Mouse (Mus musculus) adrenal gland, adult 8-10 months (tissue): Measurements from ENCODE around the gene Uba6. TPM values are rescaled to one million over a fixed set of nuclear protein-coding genes. Genes with fewer than 3 reads are reported as not detected.

Source experiments
- DNase-seq: peaks from one replicate; pipeline ENCODE4 v3.0.0; 2022
- total RNA-seq, 4 experiments: library from RNA; stranded (reverse); gene quantifications; 2 replicates each; pipeline ENCODE4 v1.2.4; 2022

Gene Uba6
- total RNA-seq, 4 experiments from 2014 or later, result 14.9 to 24.5 (median 19.7) TPM

DNA sequence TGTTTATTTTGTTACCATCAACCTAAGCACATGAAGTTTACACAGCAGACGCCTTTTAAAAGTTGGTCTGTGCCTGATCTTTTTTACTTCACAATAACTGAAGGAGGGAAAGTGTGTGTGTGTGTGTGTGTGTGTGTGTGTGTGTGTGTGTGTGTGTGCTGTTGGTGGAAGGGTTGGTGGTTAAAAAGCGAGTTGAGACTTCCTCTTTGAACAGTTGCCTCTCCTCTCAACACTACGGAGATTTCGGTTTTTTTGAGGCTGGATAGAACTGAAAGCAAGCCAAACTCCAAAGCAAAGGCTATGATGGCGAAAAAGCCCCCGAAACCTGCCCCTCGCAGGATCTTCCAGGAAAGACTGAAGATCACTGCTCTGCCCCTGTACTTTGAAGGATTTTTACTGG, 101.1 kb downstream of the Uba6 start, which contains the start of gene Stap1:
TSS of gene Stap1 (plus strand) at position 209 of the 400 bp plus-strand sequence.
- DNase-seq, result no peak

DNA sequence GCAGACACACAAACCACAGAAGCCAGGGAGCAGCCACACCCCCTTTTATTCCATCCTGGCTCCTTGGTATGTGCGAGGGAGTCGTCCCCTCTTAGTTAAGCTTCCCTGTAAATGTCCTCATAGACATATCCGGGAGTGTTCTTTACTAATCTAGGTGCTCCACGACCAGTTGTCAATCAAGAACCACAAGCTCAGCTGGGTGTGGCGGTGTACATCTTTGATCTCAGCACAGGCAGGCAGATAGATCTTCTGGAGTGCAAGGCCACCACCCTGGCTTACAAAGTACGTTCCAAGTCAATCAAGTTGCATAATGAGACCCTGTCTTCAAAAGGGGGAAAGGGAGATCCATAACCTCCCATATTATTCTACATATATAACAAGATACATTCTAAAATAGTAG, 103.5 kb downstream of the Uba6 start:
- DNase-seq, result no peak

DNA sequence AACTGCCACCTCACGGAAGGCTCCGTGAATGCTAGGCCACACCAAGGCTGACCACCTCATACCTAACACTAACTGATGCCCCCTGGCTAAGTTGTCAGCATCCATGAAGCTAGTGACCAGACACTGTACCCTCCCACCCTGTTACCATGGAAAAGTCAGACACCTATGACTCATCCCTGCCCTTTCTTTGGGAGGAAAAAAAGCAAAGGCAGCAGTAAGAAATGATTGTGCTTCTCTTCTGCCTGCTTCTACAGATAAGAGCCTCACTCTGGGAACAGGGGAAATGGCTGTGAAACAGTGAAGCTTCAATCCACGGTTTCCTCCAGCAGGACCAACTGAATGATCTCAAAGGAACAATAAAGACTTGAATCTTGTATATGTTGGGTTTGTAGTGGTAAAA, 104.2 kb downstream of the Uba6 start:
- DNase-seq, result peak; percentile 9

DNA sequence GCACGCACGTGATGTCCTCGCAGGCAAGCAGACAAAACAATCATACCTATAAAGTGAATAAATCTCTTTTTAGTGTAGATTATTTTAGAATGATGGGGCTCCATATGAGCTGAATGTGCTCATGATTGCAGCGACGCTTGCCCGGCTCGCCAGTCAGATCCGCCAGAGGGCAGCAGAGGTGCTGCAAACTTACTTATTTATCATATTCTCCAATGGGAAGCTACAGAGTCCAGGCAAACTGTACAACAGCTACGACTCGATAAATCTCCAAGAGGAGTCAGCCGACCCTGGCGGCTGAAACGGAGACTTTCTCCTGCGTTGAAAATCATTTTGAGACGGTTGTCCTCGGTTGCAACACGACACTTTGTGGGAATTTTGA, 106.1 kb downstream of the Uba6 start:
- DNase-seq, result peak; percentile 82

DNA sequence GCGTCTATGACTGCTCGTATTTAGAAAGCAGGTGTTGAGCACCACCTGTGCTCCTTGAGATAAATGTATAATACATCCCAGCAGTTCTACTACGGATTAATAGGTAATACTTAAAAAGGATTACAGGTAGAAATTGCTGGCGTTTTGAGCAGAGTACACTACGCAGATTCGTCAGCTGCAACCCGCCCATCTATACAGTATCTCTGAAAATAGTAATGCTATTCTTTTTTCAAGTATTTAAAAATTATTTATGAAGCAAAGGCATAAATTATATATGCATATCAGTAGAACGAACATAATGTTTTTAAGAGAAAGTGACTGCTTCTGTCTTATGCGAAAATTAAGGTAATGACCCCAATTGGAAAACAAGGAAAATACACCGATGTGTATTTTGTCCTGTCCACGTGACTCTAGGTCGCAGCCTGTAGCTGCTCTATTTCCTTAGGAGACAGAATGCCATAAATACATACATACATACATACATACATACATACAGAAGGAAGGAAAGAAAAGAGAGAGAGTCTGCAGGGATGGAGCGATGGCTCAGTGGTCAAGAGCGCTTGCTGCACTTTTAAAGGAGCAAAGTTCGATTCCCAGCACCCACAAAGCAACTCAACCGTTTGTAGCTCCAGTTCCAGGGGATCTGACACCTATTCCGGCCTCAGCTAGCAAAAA, 106.6 kb downstream of the Uba6 start:
- DNase-seq, result no peak

DNA sequence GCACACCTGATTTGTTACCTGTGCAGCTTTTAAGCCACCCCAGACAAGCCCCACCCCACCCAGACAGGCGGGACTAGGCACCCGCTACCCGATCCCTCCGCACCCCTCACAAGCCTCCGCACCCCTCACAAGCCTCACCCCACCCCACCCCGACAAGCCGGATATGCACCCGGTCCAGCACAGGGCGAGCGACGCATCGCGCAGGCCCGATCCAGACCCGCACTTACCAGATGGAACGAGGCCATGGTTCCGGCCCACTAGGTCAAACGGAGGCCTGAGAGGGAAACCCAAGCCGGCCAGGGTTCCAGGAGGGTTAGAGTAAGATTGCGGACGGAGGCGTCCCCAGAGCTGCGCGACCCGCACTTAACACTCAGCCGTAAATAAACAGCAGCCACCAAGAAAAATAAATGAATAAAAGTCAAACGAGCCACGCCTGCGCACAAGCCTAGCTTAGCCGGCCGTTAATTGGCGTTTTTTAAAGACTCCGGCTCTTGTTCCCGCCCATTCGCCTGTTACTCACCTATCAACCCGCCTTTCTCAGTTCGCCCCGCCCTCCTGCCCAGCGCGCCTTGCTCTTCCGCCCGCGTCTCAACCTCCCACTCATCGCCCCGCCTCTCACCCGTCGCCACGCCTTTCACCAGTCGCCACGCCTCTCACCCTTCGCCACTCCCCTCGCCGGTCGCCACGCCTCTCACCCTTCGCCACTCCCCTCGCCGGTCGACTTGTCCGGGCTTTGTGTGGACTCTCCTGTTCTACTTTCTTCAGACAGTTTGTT, 107.3 kb downstream of the Uba6 start, which contains the start of gene Cenpc1:
TSS of gene Cenpc1 (minus strand) at position 483 of the 775 bp plus-strand sequence.
- peak; percentile 97 for DNase-seq

DNA sequence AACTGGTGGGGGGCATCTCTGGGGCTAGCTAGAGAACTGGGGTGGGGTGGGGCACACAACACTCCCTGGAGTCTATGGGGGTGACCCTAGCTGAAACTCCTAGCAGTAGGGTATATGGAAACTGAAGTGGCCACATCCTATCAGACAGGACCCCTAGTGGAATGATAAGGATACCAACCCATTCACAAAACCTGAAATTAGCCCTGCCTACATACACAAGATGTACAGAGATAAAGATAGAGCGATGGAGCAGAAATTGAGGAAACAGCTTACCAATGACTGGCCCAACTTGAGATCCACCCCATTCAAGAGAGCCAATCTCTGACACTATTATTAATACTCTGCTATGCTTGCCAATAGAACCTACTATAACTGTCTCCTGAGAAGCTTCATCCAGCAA, 109.1 kb downstream of the Uba6 start:
- no peak for DNase-seq

Other genes starting within 250 kb of the Uba6 start
- 10 to 100 TPM; 15.9 to 23.6 (median 18.3) TPM for gene Cenpc1, start 107.2 kb downstream of the Uba6 start, total RNA-seq
- gene Stap1, start 101.1 kb downstream of the Uba6 start, total RNA-seq, result 1 to 10 TPM in 3 of 4 experiments, under 1 TPM in 1; 0.67 to 3.2 (median 1.4) TPM
- gene Gnrhr, start 25.1 kb upstream of the Uba6 start, total RNA-seq, result under 1 TPM; 0.31 to 0.64 (median 0.47) TPM
- gene Tmprss11c, start 116.5 kb upstream of the Uba6 start, total RNA-seq, result not detected
- gene Tmprss11d, start 200.6 kb upstream of the Uba6 start, total RNA-seq, result not detected